Mouse (Mus musculus) bone marrow, adult 2 months (tissue): ENCODE measurements around the gene Aftph. TPM values are rescaled to one million over a fixed set of nuclear protein-coding genes. Genes with fewer than 3 reads are reported as not detected.

Experiments used
- H3K27ac ChIP-seq: fragments of 200-500 bp; 2 replicates; pipeline ENCODE4 v1.5.1; 2012; ENCODE audit warnings: low read depth, mild to moderate bottlenecking, control low read depth, inconsistent platforms, low read length; ENCODE audit not compliant: control insufficient read depth, poor library complexity, insufficient read depth
- H3K4me1 ChIP-seq: fragments of 200-500 bp; 2 replicates; pipeline ENCODE4 v1.6.1; 2011; ENCODE audit warnings: low read length; ENCODE audit not compliant: control insufficient read depth, insufficient read depth
- H3K4me3 ChIP-seq: fragments of 200-500 bp; replicated peaks from 2 replicates; pipeline ENCODE3; 2011; ENCODE audit warnings: mild to moderate bottlenecking, low read depth, low read length, control low read depth; ENCODE audit not compliant: control insufficient read depth
- CTCF ChIP-seq: fragments of 200-500 bp; IDR thresholded peaks from 2 replicates; pipeline ENCODE4 v1.5.1; 2011; ENCODE audit warnings: low read length, control low read depth; ENCODE audit not compliant: control insufficient read depth, insufficient read depth
- POLR2A ChIP-seq: fragments of 200-500 bp; IDR thresholded peaks from 2 replicates; pipeline ENCODE4 v1.6.1; 2011; ENCODE audit warnings: low read depth, mild to moderate bottlenecking, control low read depth, low read length, borderline replicate concordance; ENCODE audit not compliant: control insufficient read depth
- WGBS: fragments of 180-500 bp; shearing (Covaris S2); methylation state at CpG from one replicate; pipeline ENCODE4 v1.1.7; 2018; 5-methylcytosine and 5-hydroxymethylcytosine counted together
- polyA plus RNA-seq: library from polyadenylated mRNA; stranded (reverse); fragments of >200 nt; gene quantifications from 2 replicates; pipeline ENCODE4 v1.2.4, GENCODE M21; 2011; ENCODE audit warnings: low replicate concordance; ENCODE audit not compliant: missing spikeins, insufficient read depth, insufficient read length

Aftph gene
- polyA plus RNA-seq, 1 experiment = 40.8 TPM

- Histone ChIP-seq H3K4me3 (no peak overlapping the region), H3K4me1 (no peaks in the 10 kb centered on the region), H3K27ac (no peak overlapping the region)
- TF ChIP-seq CTCF (no peak), POLR2A (no peak)
- 90% methylated on average over 5 of the region's 5 CpGs for WGBS
Observed at GRCm38 (mm10) chr11:20649477-20649876, 91.9 kb downstream of the Aftph start.

GRCm38 (mm10) chr11:20647902-20648625 lies 93.3 kb downstream of the Aftph start:
- no peaks in the 10 kb centered on the region for H3K4me1 ChIP-seq
- TF ChIP-seq POLR2A = no peak
- TF ChIP-seq CTCF = no peak
- H3K27ac ChIP-seq = no peak overlapping the region
- WGBS = 83% methylated on average over 19 of the region's 19 CpGs
- no peak overlapping the region for H3K4me3 ChIP-seq

GRCm38 (mm10) chr11:20646986-20647726 lies 94.2 kb downstream of the Aftph start:
- no peak overlapping the region for H3K27ac ChIP-seq
- no peak overlapping the region for H3K4me3 ChIP-seq
- H3K4me1 ChIP-seq = no peaks in the 10 kb centered on the region
- TF ChIP-seq POLR2A (no peak), CTCF (no peak)
- 86% methylated on average over 10 of the region's 10 CpGs for WGBS

- H3K4me1 ChIP-seq = no peaks in the 10 kb centered on the region
- TF ChIP-seq CTCF (no peak), POLR2A (no peak)
- no peak overlapping the region for H3K27ac ChIP-seq
- WGBS = 74% methylated on average over 6 of the region's 6 CpGs
- no peak overlapping the region for H3K4me3 ChIP-seq
Observed at GRCm38 (mm10) chr11:20646142-20646541, 95.2 kb downstream of the Aftph start.

- no peak overlapping the region for H3K4me3 ChIP-seq
- TF ChIP-seq CTCF = no peak
- no peak for TF ChIP-seq POLR2A
- H3K27ac ChIP-seq = no peak overlapping the region
- no peaks in the 10 kb centered on the region for H3K4me1 ChIP-seq
- 88% methylated on average over 3 of the region's 3 CpGs for WGBS
Observed at GRCm38 (mm10) chr11:20645521-20645920, 95.9 kb downstream of the Aftph start.

- TF ChIP-seq POLR2A = no peak
- no peak for TF ChIP-seq CTCF
- no peaks in the 10 kb centered on the region for H3K4me1 ChIP-seq
- no peak overlapping the region for H3K27ac ChIP-seq
- H3K4me3 ChIP-seq = no peak overlapping the region
- 86% methylated on average over 6 of the region's 6 CpGs for WGBS
Observed at GRCm38 (mm10) chr11:20644872-20645271, 96.5 kb downstream of the Aftph start.

GRCm38 (mm10) chr11:20644166-20644565 lies 97.2 kb downstream of the Aftph start:
- TF ChIP-seq POLR2A (no peak), CTCF (no peak)
- Histone ChIP-seq H3K4me1 (no peaks in the 10 kb centered on the region), H3K27ac (no peak overlapping the region), H3K4me3 (no peak overlapping the region)
- 51% methylated on average over 1 of the region's 1 CpGs for WGBS

GRCm38 (mm10) chr11:20643161-20643560 lies 98.2 kb downstream of the Aftph start:
- H3K4me3 ChIP-seq = no peak overlapping the region
- no peak for TF ChIP-seq POLR2A
- no peak for TF ChIP-seq CTCF
- no peak overlapping the region for H3K27ac ChIP-seq
- H3K4me1 ChIP-seq = no peaks in the 10 kb centered on the region
- WGBS = 89% methylated on average over 5 of the region's 5 CpGs

- no peak for TF ChIP-seq CTCF
- Histone ChIP-seq H3K4me1 (no peaks in the 10 kb centered on the region), H3K27ac (no peak overlapping the region), H3K4me3 (no peak overlapping the region)
- WGBS = 92% methylated on average over 5 of the region's 5 CpGs
Observed at GRCm38 (mm10) chr11:20642321-20642720, 99.1 kb downstream of the Aftph start.
